Mouse (Mus musculus) midbrain, embryonic 11.5 days (tissue): ENCODE measurements around the gene Cenpb. TPM values are rescaled to one million over a fixed set of nuclear protein-coding genes. Genes with fewer than 3 reads are reported as not detected.

Experiments used
- ATAC-seq: fragments of 200-750 bp; cut with Nextera tagmentation; 2 replicates; pipeline ENCODE4 v1.8.0; 2017; ENCODE audit warnings: moderate TSS enrichment, moderate library complexity; ENCODE audit not compliant: low FRiP score
- DNase-seq: peaks from one replicate; pipeline ENCODE4 v3.0.0; 2015; ENCODE audit warnings: low spot score; ENCODE audit errors: missing footprints
- H3K27ac ChIP-seq: fragments of 300-500 bp; sonication (generic); 2 replicates; pipeline ENCODE4 v1.5.1; 2014; ENCODE audit warnings: low read depth, low read length
- H3K27me3 ChIP-seq: fragments of 300-500 bp; sonication (generic); 2 replicates; pipeline ENCODE4 v1.6.1; 2014; ENCODE audit warnings: mild to moderate bottlenecking, low read length, moderate library complexity, mixed read lengths; ENCODE audit not compliant: control insufficient read depth, insufficient read depth
- H3K36me3 ChIP-seq: fragments of 300-500 bp; sonication (generic); 2 replicates; pipeline ENCODE4 v1.6.1; 2014; ENCODE audit warnings: mild to moderate bottlenecking, low read length, moderate library complexity, mixed read lengths; ENCODE audit not compliant: control insufficient read depth, insufficient read depth
- H3K4me1 ChIP-seq: fragments of 300-500 bp; sonication (generic); 2 replicates; pipeline ENCODE4 v1.6.1; 2014; ENCODE audit warnings: low read length; ENCODE audit not compliant: control insufficient read depth, insufficient read depth
- H3K4me2 ChIP-seq: fragments of 300-500 bp; sonication (generic); 2 replicates; pipeline ENCODE4 v1.6.1; 2014; ENCODE audit warnings: mild to moderate bottlenecking, moderate library complexity
- H3K4me3 ChIP-seq: fragments of 300-500 bp; sonication (generic); 2 replicates; pipeline ENCODE4 v1.5.1; 2014; ENCODE audit warnings: low read depth, low read length
- H3K9ac ChIP-seq: fragments of 300-500 bp; sonication (generic); 2 replicates; pipeline ENCODE4 v1.6.1; 2014; ENCODE audit warnings: low read length
- H3K9me3 ChIP-seq: fragments of 300-500 bp; sonication (generic); 2 replicates; pipeline ENCODE4 v1.6.1; 2016; ENCODE audit warnings: low read length; ENCODE audit not compliant: control insufficient read depth
- WGBS: fragments of 180-500 bp; shearing (Covaris S2); extraction: QIAGEN DNeasy Blood & Tissue Kit; methylation state at CpG from one replicate; pipeline ENCODE4 v1.1.7; 2014; 5-methylcytosine and 5-hydroxymethylcytosine counted together
- polyA plus RNA-seq: library from polyadenylated mRNA; unstranded; fragments of >200 nt; fragmentation: Nextera tagmentation; extraction: Ambion mirVana; gene quantifications from 2 replicates; pipeline ENCODE4 v1.2.1, GENCODE M21; 2014

Cenpb gene
- polyA plus RNA-seq, 1 experiment from 2014 or later: 9.5 TPM

DNA sequence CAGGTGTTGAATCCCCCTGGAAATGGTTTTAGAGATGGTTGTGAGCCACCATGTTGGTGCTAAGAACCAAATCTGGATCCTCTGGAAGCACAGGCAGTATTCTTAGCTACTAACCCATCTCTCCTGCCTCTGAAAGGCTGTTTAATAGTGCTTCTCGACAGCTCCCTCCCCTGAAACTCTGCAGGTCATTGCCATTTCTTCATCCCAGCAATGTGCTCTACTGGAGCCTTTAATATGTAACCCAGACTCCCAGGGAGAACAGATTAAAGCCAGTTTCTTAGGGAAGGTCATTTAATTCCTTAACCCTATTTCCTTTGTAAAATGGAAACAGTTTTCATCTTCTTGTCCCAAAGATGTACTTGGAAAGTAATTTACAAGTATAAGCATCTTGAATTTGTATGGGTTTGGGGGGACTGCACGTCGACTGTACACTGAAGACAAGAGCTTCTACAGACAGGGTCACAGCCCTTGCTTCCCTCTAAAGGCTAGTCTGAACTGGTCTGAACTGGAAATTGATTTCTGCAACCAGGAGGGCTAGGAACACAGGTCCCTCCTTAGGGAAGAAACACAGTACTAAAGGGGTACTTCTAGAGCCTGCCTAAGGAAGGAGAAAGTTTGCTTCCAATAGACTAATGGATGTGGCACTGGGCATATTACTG is 4.5 kb downstream of the Cenpb start:
- ATAC-seq (no peak), DNase-seq (peak; percentile 87)
- Histone ChIP-seq H3K27ac (no peak overlapping the region), H3K9ac (no peak overlapping the region), H3K36me3 (no peaks in the 10 kb centered on the region), H3K27me3 (peaks cover 27% of the 10 kb centered on the region), H3K9me3 (no peaks in the 10 kb centered on the region), H3K4me1 (peaks cover 46% of the 10 kb centered on the region), H3K4me2 (no peak overlapping the region), H3K4me3 (no peak overlapping the region)
- WGBS: 81% methylated on average over 3 of the region's 3 CpGs

DNA sequence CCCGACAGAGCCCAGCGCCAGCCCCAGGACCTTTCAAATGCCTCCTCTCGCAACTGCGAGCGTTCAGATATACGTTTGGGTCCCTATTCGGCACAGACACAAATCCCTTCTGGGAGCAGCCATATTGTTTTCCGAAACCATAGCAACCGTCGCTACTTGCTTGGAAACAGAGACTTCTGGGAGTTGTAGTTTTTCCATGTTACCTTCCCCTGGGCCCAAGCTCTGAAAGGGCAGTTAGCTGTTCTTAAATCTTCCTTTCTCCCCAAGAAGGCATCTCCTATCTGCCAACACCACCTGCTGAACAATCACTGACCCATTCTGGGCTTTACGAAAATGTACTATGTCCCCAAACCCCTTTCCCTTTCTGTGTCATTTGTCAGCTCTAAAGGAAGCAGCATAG is 5.2 kb downstream of the Cenpb start:
- Histone ChIP-seq H3K9ac (peak overlapping the region; percentile 38; the same call in 1 of the 2 replicates), H3K36me3 (no peaks in the 10 kb centered on the region), H3K4me3 (peak overlapping the region; percentile 37), H3K9me3 (no peaks in the 10 kb centered on the region), H3K4me1 (peaks cover 44% of the 10 kb centered on the region), H3K27ac (no peak overlapping the region), H3K27me3 (peaks cover 28% of the 10 kb centered on the region), H3K4me2 (peak overlapping the region; percentile 71)
- ATAC-seq: peak; percentile 74
- WGBS: 4% methylated on average over 11 of the region's 11 CpGs
- peak; percentile 98 for DNase-seq

DNA sequence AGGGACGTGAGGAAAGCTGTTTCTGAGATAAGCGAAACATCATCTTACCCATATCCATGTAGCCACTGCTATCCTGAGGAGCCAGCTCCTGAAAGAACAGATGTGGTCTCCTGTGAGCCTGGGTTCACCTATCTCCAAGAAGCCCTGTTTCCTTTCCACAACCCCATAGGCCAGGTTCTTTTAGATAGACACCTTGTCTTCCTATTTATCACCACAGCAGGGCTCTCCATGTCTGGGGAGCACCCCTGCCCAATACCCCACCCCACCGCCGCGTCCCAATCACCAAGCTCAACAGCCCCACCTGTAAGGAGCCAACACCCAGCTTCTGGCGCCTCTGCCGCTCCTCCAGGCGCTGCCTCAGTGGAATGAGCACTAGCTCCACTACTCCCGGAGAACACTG is 7.5 kb downstream of the Cenpb start:
- H3K9ac ChIP-seq: no peak overlapping the region
- ATAC-seq (no peak), DNase-seq (no peak)
- H3K36me3 ChIP-seq: no peaks in the 10 kb centered on the region
- no peaks in the 10 kb centered on the region for H3K9me3 ChIP-seq
- no peak overlapping the region for H3K27ac ChIP-seq
- no peak overlapping the region for H3K4me3 ChIP-seq
- no peak overlapping the region for H3K4me2 ChIP-seq
- peaks cover 24% of the 10 kb centered on the region for H3K4me1 ChIP-seq
- peaks cover 28% of the 10 kb centered on the region for H3K27me3 ChIP-seq
- 44% methylated on average over 9 of the region's 9 CpGs for WGBS

DNA sequence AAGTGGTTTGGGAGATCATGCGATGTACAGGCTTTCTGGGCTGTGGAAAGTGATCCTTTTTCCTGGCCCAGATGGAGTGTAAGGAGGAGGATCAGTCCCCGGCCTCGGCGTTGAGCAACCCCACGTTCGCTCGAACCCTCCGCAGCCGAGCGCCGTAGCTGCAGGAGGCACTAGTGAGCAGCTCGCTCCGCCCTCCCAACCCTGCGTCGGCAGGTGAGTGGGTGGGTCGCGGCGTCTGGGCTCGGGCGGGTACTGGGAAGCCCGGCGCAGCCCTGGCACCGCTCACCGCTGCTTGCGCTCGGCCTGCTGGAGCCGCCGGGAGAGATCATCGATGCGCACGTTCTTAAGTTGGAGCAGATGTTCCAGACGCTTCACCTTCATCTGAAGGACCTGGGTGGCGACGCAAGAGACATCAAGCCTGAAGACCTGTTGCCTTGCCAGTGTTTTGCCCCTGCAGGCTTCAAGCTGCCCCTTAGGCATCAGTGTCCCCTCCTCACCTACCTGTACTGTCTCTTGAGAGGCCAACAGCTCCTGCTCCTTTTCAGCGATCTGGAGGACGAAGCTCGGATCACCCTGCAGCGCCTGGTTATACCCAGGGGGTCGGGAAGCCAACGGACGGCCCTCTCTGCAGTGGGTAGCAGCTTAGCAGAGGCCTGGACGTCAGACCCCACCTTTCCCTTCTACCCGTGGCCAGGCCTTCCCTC is 8.3 kb downstream of the Cenpb start:
- Histone ChIP-seq H3K4me1 (peaks cover 17% of the 10 kb centered on the region), H3K4me2 (0 out of 2 replicates have a peak overlapping the region, but pooled peaks have one; percentile 8), H3K27me3 (peaks cover 28% of the 10 kb centered on the region), H3K9ac (no peak overlapping the region), H3K9me3 (no peaks in the 10 kb centered on the region), H3K27ac (no peak overlapping the region), H3K36me3 (no peaks in the 10 kb centered on the region), H3K4me3 (no peak overlapping the region)
- 3% methylated on average over 43 of the region's 43 CpGs for WGBS
- ATAC-seq: no peak
- peak; percentile 86 for DNase-seq

DNA sequence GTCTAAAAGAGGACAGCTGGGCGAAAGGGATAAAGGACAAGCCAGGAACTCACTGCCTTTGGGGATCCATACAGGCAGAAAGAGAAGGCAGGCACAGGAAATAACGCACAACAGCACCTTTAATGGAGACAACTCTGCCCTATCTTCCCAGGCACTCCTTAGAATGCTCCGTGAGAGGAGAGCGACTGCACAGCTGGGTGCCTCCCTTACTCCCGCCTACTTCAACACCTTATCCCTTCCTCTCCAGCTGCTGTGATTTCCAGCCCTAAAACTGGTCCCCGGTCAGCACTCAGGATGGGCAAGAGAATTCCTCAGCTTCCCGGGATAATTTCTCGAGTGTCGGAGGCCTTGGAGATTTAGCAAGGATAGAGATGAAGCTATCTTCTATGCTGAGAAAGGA is 8.9 kb downstream of the Cenpb start:
- WGBS: 11% methylated on average over 9 of the region's 9 CpGs
- Histone ChIP-seq H3K36me3 (no peaks in the 10 kb centered on the region), H3K9me3 (no peaks in the 10 kb centered on the region), H3K4me1 (peaks cover 13% of the 10 kb centered on the region), H3K27me3 (peaks cover 28% of the 10 kb centered on the region), H3K27ac (no peak overlapping the region), H3K9ac (no peak overlapping the region), H3K4me2 (no peak overlapping the region), H3K4me3 (no peak overlapping the region)
- ATAC-seq (no peak), DNase-seq (no peak)

DNA sequence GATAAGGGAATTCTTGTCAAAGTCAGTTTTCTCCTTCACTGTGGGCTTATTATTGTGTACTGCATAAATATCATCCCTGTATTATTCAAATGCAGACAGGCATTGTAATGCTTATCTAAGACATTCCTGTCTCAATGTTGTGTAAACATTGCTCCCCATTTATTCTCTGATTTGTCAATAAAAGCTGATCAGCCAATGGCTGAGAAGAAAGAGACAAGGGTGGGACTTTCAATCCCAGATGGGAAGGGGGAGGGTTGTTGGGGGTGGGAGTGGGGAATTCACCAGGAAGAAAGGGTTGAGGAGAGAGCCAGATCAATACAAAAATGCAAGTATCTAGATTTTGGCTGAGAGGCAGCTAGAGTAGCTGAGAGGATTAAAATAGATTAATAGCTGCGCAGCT is 11.0 kb downstream of the Cenpb start:
- 79% methylated on average over 1 of the region's 1 CpGs for WGBS
- H3K27ac ChIP-seq: no peak overlapping the region
- no peak for DNase-seq
- no peaks in the 10 kb centered on the region for H3K36me3 ChIP-seq
- ATAC-seq: peak; percentile 35; the same call in 1 of the 2 replicates
- no peak overlapping the region for H3K4me2 ChIP-seq
- H3K4me1 ChIP-seq: peaks cover 9% of the 10 kb centered on the region
- no peak overlapping the region for H3K9ac ChIP-seq
- H3K9me3 ChIP-seq: no peaks in the 10 kb centered on the region
- H3K4me3 ChIP-seq: no peak overlapping the region
- peaks cover 28% of the 10 kb centered on the region for H3K27me3 ChIP-seq

DNA sequence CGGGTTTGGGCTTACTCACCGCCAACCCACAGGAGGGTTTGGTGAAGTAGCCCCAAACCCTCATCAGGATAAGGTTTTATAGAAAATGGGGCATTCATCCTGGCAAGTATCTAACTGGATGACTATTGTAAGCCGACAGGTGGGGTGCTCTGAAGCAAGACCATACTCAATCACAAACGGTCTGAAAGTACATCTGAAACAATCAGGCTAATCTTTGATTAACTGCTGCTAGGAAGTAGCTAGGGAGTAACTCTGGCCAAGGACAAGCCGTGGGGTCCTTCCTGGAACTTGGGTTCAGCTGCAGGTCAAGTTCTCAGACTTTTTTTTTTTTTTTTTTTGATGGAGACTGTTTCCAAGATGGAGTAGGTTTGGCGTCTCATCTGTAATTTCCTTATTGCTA is 11.9 kb downstream of the Cenpb start:
- Histone ChIP-seq H3K4me1 (peaks cover 9% of the 10 kb centered on the region), H3K36me3 (no peaks in the 10 kb centered on the region), H3K27ac (no peak overlapping the region), H3K4me2 (no peak overlapping the region), H3K9me3 (no peaks in the 10 kb centered on the region), H3K4me3 (no peak overlapping the region), H3K27me3 (peaks cover 26% of the 10 kb centered on the region), H3K9ac (no peak overlapping the region)
- ATAC-seq: no peak
- DNase-seq: no peak
- WGBS: 89% methylated on average over 6 of the region's 6 CpGs

DNA sequence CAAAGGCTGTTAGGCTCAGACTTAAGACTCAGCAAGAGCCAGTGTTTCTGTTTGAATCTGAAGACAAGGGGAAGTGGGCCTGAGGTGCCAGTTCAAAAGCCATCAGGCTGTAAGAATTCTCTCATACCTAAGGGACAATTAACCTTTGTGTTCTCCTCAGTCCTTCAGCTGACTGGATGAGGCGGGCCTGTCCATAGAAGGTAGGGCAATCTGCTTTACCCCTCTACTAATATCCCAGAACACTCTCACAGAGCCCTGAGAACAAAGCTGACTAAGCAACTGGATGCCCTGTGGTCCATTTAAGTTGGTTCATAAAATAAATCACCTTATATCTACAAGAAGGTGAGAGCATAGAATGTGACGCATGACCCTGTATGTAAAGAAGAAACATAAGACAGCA is 13.7 kb downstream of the Cenpb start:
- no peak overlapping the region for H3K4me2 ChIP-seq
- 0 out of 2 replicates have a peak, but pooled peaks cover 2% of the 10 kb centered on the region for H3K4me1 ChIP-seq
- no peak overlapping the region for H3K4me3 ChIP-seq
- no peak overlapping the region for H3K9ac ChIP-seq
- WGBS: 89% methylated on average over 2 of the region's 2 CpGs
- no peaks in the 10 kb centered on the region for H3K36me3 ChIP-seq
- H3K27me3 ChIP-seq: peaks cover 8% of the 10 kb centered on the region
- DNase-seq (no peak), ATAC-seq (no peak)
- H3K9me3 ChIP-seq: no peaks in the 10 kb centered on the region
- H3K27ac ChIP-seq: no peak overlapping the region

DNA sequence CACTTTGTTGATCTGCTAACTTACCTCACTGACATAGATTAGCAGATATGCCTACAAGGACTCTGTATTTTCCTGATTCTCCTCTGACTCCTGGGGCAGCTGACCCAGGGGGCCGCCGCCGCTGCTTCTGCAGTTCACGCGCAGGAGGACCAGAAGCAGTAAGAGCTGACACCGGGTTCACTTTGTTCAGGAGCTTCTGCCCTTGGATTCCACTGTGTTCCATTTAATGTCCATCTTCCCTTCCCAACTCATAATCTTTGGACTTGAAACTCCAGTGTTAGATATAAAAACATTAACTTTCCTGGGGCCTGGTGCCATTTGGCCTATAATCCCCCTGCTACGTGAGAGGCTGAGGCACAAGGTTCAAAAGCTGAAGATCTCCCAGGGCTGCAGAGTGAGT is 15.9 kb downstream of the Cenpb start:
- Histone ChIP-seq H3K4me2 (no peak overlapping the region), H3K4me3 (no peak overlapping the region), H3K36me3 (no peaks in the 10 kb centered on the region), H3K9me3 (no peaks in the 10 kb centered on the region), H3K9ac (no peak overlapping the region), H3K27ac (no peak overlapping the region), H3K27me3 (no peaks in the 10 kb centered on the region), H3K4me1 (peaks cover 8% of the 10 kb centered on the region)
- WGBS: 71% methylated on average over 7 of the region's 7 CpGs
- DNase-seq (no peak), ATAC-seq (no peak)
